Mouse (Mus musculus) intestine, postnatal 0 days (tissue): ENCODE results near the gene Bms1. TPM values are rescaled to one million over a fixed set of nuclear protein-coding genes. Genes with fewer than 3 reads are reported as not detected.
A peak's percentile ranks its signal among the peaks of the same experiment; 100 is the strongest.

ENCODE experiments used
- ATAC-seq: fragments of 200-750 bp; cut with Nextera tagmentation; 2 replicates; pipeline ENCODE4 v1.8.0; 2017; ENCODE audit warnings: mild to moderate bottlenecking, moderate TSS enrichment, moderate library complexity
- H3K27ac ChIP-seq: fragments of 300-500 bp; sonication (generic); 2 replicates; pipeline ENCODE4 v1.5.1; 2014; ENCODE audit warnings: mild to moderate bottlenecking, low read depth, low read length, moderate library complexity
- H3K27me3 ChIP-seq: fragments of 300-500 bp; sonication (generic); replicated peaks from 2 replicates; pipeline ENCODE4 v1.6.1; 2014; ENCODE audit warnings: low read length, mixed read lengths; ENCODE audit not compliant: control insufficient read depth, insufficient read depth
- H3K36me3 ChIP-seq: fragments of 300-500 bp; sonication (generic); 2 replicates; pipeline ENCODE4 v1.6.1; 2014; ENCODE audit warnings: mild to moderate bottlenecking, moderate library complexity; ENCODE audit not compliant: control insufficient read depth, insufficient read depth
- H3K4me1 ChIP-seq: fragments of 300-500 bp; sonication (generic); replicated peaks from 2 replicates; pipeline ENCODE4 v1.6.1; 2014; ENCODE audit warnings: antibody characterized with exemption, low read length, mixed read lengths; ENCODE audit not compliant: control insufficient read depth, insufficient read depth
- H3K4me2 ChIP-seq: fragments of 300-500 bp; sonication (generic); replicated peaks from 2 replicates; pipeline ENCODE4 v1.6.1; 2014; ENCODE audit warnings: low read depth, mild to moderate bottlenecking, moderate library complexity
- H3K4me3 ChIP-seq: fragments of 300-500 bp; sonication (generic); 2 replicates; pipeline ENCODE4 v1.5.1; 2014; ENCODE audit warnings: low read depth, low read length
- H3K9ac ChIP-seq: fragments of 300-500 bp; sonication (generic); 2 replicates; pipeline ENCODE4 v1.6.1; 2014; ENCODE audit warnings: mild to moderate bottlenecking, low read depth, low read length
- H3K9me3 ChIP-seq: fragments of 300-500 bp; sonication (generic); 2 replicates; pipeline ENCODE4 v1.6.1; 2016; ENCODE audit warnings: mixed run types; ENCODE audit not compliant: control insufficient read depth
- CTCF ChIP-seq: sonication (generic); IDR thresholded peaks from 2 replicates; pipeline ENCODE4 v1.5.1; 2016; ENCODE audit warnings: low read depth, mild to moderate bottlenecking, control low read depth, antibody characterized with exemption, moderate library complexity
- WGBS: fragments of 180-500 bp; shearing (Covaris S2); extraction: QIAGEN DNeasy Blood & Tissue Kit; methylation state at CpG from one replicate; pipeline ENCODE4 v1.1.7; 2014; 5-methylcytosine and 5-hydroxymethylcytosine counted together
- polyA plus RNA-seq: library from polyadenylated mRNA; unstranded; fragments of >200 nt; fragmentation: Nextera tagmentation; extraction: Ambion mirVana; gene quantifications from 2 replicates; pipeline ENCODE4 v1.2.1, GENCODE M21; 2015

Bms1 gene
- 8.1 and 8.2 TPM in 2 replicates for polyA plus RNA-seq

DNA sequence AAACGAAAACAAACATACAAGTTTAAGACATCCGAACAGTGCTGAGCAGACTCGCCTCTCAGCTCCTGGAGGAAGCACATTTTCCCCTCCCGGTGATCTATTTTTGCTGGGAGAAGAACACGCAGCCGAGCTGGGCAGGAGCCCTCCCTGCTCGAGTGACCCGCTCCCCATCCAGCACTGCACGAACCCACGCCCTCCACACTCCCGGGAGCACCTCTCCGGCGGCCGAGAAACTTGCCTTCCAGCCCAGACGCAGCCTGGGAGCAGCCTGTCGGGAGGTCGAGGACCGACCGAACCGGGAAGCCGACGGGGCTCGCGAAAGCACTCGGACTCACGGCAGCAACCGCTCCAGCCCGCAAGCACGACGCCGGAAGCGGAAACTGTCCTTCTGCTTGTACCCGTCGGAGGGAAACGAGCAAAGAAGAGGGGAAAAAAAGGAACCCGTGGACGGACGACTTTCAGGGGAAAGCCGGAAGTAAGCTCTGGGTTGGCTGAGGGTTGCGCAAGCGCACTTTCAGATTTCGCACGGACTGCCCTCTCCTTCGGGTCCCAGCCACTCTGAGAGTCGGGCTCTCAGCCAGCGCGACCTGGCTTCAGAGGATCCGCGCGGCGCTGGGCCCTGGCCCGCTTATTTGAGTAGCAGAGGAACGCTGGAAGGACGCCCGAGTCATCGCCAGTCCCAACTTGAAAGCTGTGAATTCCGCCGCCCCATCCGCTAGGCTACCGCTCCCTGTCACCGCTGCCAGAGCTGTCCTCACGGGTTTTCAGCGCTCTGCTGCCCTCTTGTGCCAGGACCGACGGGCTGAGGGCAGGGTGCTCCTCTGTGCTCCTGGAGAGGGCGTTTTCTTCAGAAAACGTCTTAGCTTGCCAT lies at the start of gene Bms1:
Gene Bms1 (minus strand): TSS at position 425 of the 871 bp plus-strand sequence.
- Histone ChIP-seq H3K27ac (peak within 1 kb of the TSS; percentile 82), H3K4me1 (no peaks in the 10 kb centered on the region), H3K4me2 (peak within 1 kb of the TSS; percentile 74), H3K9me3 (no peaks in the 10 kb centered on the region), H3K36me3 (peaks cover 24% of the 10 kb centered on the region), H3K4me3 (peak within 1 kb of the TSS; percentile 71), H3K27me3 (no peaks in the 10 kb centered on the region), H3K9ac (peak within 1 kb of the TSS; percentile 75)
- peak; percentile 98 for ATAC-seq
- under 1% methylated on average over 67 of the region's 67 CpGs for WGBS
- peak; percentile 98 for TF ChIP-seq CTCF

DNA sequence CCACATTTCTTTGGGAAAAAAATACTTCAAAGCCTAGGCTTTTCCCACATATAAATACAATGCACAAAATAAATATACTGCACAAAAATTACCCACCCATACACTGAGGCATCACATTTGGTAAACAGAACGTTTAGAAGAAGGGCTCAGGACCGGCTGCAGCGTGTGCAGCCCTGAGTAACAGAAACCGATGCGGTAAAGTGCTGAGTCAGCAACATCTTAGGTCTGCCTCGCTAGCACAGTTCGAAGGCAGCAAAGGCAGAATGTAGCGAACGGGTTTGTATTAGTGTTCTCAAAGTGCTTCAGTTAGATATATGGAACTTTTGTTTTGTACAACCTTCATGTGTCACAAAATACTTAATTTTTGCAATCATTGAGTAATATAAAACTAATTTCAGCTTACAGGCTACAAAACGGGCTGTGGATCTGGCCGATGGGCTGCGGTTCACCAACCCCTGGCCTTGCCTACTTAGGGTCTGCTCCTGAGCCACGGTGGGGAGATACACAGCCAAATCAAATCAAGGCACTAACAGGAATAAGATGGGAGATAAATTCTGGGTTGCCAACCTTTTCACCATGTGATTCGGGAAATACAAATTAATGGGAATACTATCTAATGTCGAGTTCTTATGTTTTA lies 42.9 kb upstream of the Bms1 start:
- WGBS = 81% methylated on average over 15 of the region's 15 CpGs
- no peak for TF ChIP-seq CTCF
- Histone ChIP-seq H3K9ac (no peak overlapping the region), H3K4me2 (no peak overlapping the region), H3K9me3 (no peaks in the 10 kb centered on the region), H3K27ac (no peak overlapping the region), H3K4me3 (no peak overlapping the region), H3K36me3 (no peaks in the 10 kb centered on the region), H3K4me1 (no peaks in the 10 kb centered on the region), H3K27me3 (no peaks in the 10 kb centered on the region)
- no peak for ATAC-seq

DNA sequence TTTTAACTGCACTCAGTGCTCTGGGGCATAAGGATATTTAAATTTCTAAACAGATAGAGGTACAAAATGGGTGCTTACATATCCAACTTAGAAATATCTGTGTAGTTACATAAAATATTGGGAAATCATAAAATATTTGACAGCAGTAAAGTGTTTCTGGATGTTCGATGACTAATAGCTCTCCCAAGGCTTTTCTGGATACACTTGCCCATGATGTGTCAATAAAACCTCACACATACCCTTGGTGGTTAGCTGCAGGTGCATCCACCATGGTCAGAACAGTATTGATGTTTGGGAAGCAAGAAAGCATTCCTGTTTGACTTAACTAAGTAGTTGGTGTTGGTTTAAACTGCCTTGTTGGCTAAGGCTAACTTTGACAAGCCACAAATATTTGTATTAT lies 38.5 kb upstream of the Bms1 start:
- no peak overlapping the region for H3K4me2 ChIP-seq
- H3K9ac ChIP-seq = no peak overlapping the region
- H3K27ac ChIP-seq = no peak overlapping the region
- TF ChIP-seq CTCF = no peak
- 88% methylated on average over 1 of the region's 1 CpGs for WGBS
- no peaks in the 10 kb centered on the region for H3K36me3 ChIP-seq
- no peak overlapping the region for H3K4me3 ChIP-seq
- H3K4me1 ChIP-seq = 0 out of 2 replicates have a peak, but pooled peaks cover 4% of the 10 kb centered on the region
- H3K27me3 ChIP-seq = no peaks in the 10 kb centered on the region
- ATAC-seq = no peak
- no peaks in the 10 kb centered on the region for H3K9me3 ChIP-seq

DNA sequence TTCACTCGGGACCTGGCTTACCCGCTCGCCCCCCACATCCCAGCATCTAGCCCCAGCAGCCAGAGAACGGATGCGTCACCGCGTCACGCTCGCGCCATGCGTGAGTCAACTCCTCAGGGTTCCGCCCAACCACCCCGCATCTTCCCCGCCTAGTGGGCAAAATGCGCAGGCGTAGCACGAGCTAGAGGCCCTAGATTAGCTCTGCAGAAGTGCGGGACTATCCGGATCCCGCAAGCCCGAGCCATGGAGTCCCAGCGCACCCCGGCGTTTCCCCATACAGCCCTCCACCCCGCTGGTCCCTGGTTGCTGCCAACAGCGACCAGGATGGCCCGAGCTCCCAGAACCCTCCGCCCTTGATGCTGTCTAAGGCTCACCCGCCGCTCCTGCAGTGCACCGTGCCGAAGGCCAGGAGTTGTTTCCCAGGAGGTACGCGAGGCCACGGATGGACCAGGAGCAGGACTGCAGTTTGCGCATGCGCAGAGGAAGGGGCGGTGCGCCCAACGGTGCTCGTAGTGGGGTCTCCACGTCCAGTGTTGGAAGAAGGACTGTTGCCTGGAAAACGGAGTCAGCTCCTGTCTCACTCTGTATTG lies 35.9 kb upstream of the Bms1 start, which contains the start of gene Zfp248:
Gene Zfp248 (minus strand): TSS at position 487 of the 590 bp plus-strand sequence.
- peak within 1 kb of the TSS; percentile 73 for H3K27ac ChIP-seq
- under 1% methylated on average over 43 of the region's 43 CpGs for WGBS
- peak; percentile 90 for ATAC-seq

DNA sequence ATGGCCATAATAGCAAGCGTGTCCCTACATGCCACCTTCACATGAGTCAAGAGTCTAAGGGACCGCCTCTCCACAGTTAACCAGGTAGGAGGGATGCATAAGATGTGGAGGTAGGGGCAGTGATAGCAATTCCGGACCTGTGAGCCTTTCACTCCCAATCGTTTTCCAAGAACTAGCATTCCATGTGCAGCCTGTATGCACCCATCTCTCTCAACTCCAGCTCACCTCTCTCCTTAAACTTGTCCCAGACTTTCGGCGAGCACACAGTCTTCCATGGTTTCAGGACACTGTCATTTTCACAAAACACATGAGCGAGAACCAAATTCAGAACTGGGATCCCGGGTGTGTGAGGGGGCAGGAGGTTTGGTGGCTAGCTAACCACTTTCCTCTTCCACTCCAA lies 35.2 kb upstream of the Bms1 start:
- WGBS = 34% methylated on average over 8 of the region's 8 CpGs
- no peak for ATAC-seq
- peak overlapping the region; percentile 71; the same call in 1 of the 2 replicates for H3K9ac ChIP-seq
- no peak for TF ChIP-seq CTCF
- H3K4me1 ChIP-seq = 0 out of 2 replicates have a peak, but pooled peaks cover 4% of the 10 kb centered on the region
- peak overlapping the region; percentile 70 for H3K4me3 ChIP-seq
- H3K4me2 ChIP-seq = peak overlapping the region; percentile 92
- no peaks in the 10 kb centered on the region for H3K36me3 ChIP-seq
- H3K27ac ChIP-seq = no peak overlapping the region
- H3K9me3 ChIP-seq = no peaks in the 10 kb centered on the region
- H3K27me3 ChIP-seq = no peaks in the 10 kb centered on the region

More for the DNA sequence above, 35.9 kb upstream of the Bms1 start, which contains the start of gene Zfp248:
- Histone ChIP-seq H3K9me3 (no peaks in the 10 kb centered on the region), H3K4me1 (0 out of 2 replicates have a peak, but pooled peaks cover 4% of the 10 kb centered on the region), H3K4me3 (peak within 1 kb of the TSS; percentile 70), H3K4me2 (peak within 1 kb of the TSS; percentile 92), H3K36me3 (no peaks in the 10 kb centered on the region), H3K9ac (peak within 1 kb of the TSS; percentile 71), H3K27me3 (no peaks in the 10 kb centered on the region)
- peak; percentile 71 for TF ChIP-seq CTCF

DNA sequence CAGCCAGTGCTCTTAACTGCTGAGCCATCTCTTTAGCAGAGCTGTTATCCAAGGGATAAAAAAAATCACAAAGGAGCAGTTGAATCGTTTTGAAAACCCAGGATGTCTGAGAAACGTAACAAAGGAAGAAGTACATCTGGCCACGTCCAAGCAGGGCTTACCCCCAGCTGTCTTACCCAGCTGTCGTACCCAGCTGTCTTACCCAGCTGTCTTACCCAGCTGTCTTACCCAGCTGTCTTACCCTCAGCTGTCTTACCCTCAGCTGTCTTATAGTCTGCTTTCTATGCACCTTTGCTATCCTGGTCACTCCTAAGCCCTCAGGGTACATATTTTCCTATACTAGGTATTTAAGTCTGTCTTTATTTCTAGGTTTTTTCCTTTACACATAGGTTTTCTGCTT lies 12.2 kb upstream of the Bms1 start:
- H3K4me3 ChIP-seq = no peak overlapping the region
- no peaks in the 10 kb centered on the region for H3K9me3 ChIP-seq
- no peak overlapping the region for H3K27ac ChIP-seq
- no peaks in the 10 kb centered on the region for H3K27me3 ChIP-seq
- no peak for ATAC-seq
- 87% methylated on average over 4 of the region's 4 CpGs for WGBS
- H3K4me2 ChIP-seq = no peak overlapping the region
- H3K9ac ChIP-seq = no peak overlapping the region
- no peaks in the 10 kb centered on the region for H3K4me1 ChIP-seq
- no peaks in the 10 kb centered on the region for H3K36me3 ChIP-seq
- no peak for TF ChIP-seq CTCF
